Mouse (Mus musculus) lung, embryonic 16.5 days (tissue): Measurements from ENCODE around the gene Trpd52l3. TPM values are rescaled to one million over a fixed set of nuclear protein-coding genes. Genes with fewer than 3 reads are reported as not detected.

Source experiments
- ATAC-seq: fragments of 200-750 bp; cut with Nextera tagmentation; 2 replicates; pipeline ENCODE4 v1.8.0; 2017; ENCODE audit warnings: low read depth, mild to moderate bottlenecking, moderate library complexity
- H3K27ac ChIP-seq: fragments of 300-500 bp; sonication (generic); 2 replicates; pipeline ENCODE4 v1.5.1; 2014; ENCODE audit warnings: mild to moderate bottlenecking, control low read depth, low read length
- H3K27me3 ChIP-seq: fragments of 300-500 bp; sonication (generic); 2 replicates; pipeline ENCODE4 v1.6.1; 2014; ENCODE audit warnings: low read depth, low read length, mixed read lengths; ENCODE audit not compliant: control insufficient read depth, insufficient read depth
- H3K36me3 ChIP-seq: fragments of 300-500 bp; sonication (generic); 2 replicates; pipeline ENCODE4 v1.6.1; 2014; ENCODE audit warnings: low read length; ENCODE audit not compliant: control insufficient read depth, insufficient read depth
- H3K4me1 ChIP-seq: fragments of 300-500 bp; sonication (generic); replicated peaks from 2 replicates; pipeline ENCODE4 v1.6.1; 2014; ENCODE audit warnings: low read length, mixed read lengths; ENCODE audit not compliant: control insufficient read depth, insufficient read depth
- H3K4me2 ChIP-seq: fragments of 300-500 bp; sonication (generic); 2 replicates; pipeline ENCODE4 v1.6.1; 2014; ENCODE audit warnings: low read depth, low read length, control low read depth
- H3K4me3 ChIP-seq: fragments of 300-500 bp; sonication (generic); 2 replicates; pipeline ENCODE4 v1.5.1; 2014; ENCODE audit warnings: mild to moderate bottlenecking, low read length, control low read depth
- H3K9ac ChIP-seq: fragments of 300-500 bp; sonication (generic); 2 replicates; pipeline ENCODE4 v1.6.1; 2014; ENCODE audit warnings: low read length, control low read depth
- H3K9me3 ChIP-seq: fragments of 300-500 bp; sonication (generic); 2 replicates; pipeline ENCODE4 v1.6.1; 2016; ENCODE audit warnings: low read length; ENCODE audit not compliant: control insufficient read depth
- WGBS: fragments of 180-500 bp; shearing (Covaris S2); extraction: QIAGEN DNeasy Blood & Tissue Kit; methylation state at CpG from one replicate; pipeline ENCODE4 v1.1.7; 2014; 5-methylcytosine and 5-hydroxymethylcytosine counted together
- polyA plus RNA-seq: library from polyadenylated mRNA; unstranded; fragments of >200 nt; fragmentation: Nextera tagmentation; extraction: Ambion mirVana; gene quantifications from 2 replicates; pipeline ENCODE4 v1.2.1, GENCODE M21; 2015

Trpd52l3 gene
- polyA plus RNA-seq, 1 experiment from 2014 or later, result not detected

DNA sequence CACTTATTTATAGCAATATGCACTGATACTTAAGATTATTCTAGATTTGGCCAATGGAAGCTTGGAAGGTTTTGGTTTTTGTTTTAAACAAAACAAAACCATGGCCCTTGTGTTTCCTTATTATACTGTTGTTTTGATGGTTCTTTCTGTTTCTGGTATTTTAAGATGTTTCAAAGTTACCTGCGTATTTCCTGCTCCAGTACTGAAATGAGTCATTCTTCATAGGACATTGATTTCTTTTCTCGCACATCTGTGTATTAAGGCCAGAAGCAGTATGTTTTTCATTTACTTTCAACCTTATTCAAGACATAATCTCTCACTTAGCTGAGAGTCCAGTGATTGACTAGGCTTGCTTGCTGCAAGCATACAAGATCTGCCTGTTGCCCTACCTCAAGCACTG is 40.1 kb downstream of the Trpd52l3 start:
- H3K4me2 ChIP-seq, result no peak overlapping the region
- no peak overlapping the region for H3K4me3 ChIP-seq
- H3K27ac ChIP-seq, result no peak overlapping the region
- no peak overlapping the region for H3K9ac ChIP-seq
- no peaks in the 10 kb centered on the region; the same call in 1 of the 2 replicates for H3K9me3 ChIP-seq
- H3K36me3 ChIP-seq, result peaks cover 10% of the 10 kb centered on the region; the same call in 1 of the 2 replicates
- H3K27me3 ChIP-seq, result no peaks in the 10 kb centered on the region
- no peak for ATAC-seq
- H3K4me1 ChIP-seq, result no peaks in the 10 kb centered on the region
- 96% methylated on average over 2 of the region's 2 CpGs for WGBS

DNA sequence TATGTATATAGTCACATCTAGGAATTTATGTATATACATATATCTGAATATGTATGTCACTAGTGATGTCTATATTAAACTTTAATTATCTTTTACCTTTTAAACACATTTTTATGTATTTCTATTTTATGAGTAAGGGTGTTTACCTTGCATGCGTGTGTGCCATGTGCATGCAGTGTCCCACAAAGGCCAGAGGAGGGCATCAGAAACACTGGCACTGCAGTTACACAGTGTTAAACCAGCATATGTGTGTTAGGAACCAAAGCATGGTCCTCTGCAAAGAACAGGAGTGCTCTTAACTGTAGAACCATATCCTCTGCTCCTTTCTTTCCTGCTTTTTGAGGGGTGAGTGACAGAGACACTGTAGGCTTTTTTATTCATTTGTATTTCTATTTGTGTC is 41.0 kb downstream of the Trpd52l3 start:
- no peaks in the 10 kb centered on the region for H3K27me3 ChIP-seq
- no peaks in the 10 kb centered on the region; the same call in 1 of the 2 replicates for H3K9me3 ChIP-seq
- no peak overlapping the region for H3K9ac ChIP-seq
- no peak overlapping the region for H3K4me2 ChIP-seq
- peaks cover 10% of the 10 kb centered on the region; the same call in 1 of the 2 replicates for H3K36me3 ChIP-seq
- no peak for ATAC-seq
- H3K4me3 ChIP-seq, result no peak overlapping the region
- WGBS, result 91% methylated on average over 1 of the region's 1 CpGs
- no peak overlapping the region for H3K27ac ChIP-seq
- H3K4me1 ChIP-seq, result 0 out of 2 replicates have a peak, but pooled peaks cover 3% of the 10 kb centered on the region

DNA sequence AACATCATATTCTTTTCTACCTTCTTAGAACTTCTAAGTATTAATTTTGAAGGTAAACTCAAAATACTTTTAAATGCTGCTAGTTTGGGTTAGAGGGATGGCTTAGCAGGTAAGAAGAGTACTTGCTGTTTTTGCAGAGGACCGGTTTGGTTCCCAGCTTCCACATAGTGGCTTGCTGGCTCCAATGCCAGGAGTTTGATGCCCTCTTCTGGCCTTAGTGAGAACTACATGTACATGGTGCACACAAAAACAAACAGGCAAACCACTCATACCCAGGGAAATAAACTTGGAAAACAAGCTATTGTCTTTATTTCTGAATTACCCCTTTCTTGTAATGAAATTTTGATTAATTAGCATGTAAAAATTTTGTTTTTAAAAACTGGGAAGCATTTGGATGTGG is 42.3 kb downstream of the Trpd52l3 start:
- no peak for ATAC-seq
- Histone ChIP-seq H3K27me3 (no peaks in the 10 kb centered on the region), H3K9me3 (no peaks in the 10 kb centered on the region; the same call in 1 of the 2 replicates), H3K4me2 (no peak overlapping the region), H3K36me3 (peaks cover 10% of the 10 kb centered on the region; the same call in 1 of the 2 replicates), H3K9ac (no peak overlapping the region), H3K27ac (no peak overlapping the region), H3K4me3 (no peak overlapping the region), H3K4me1 (0 out of 2 replicates have a peak, but pooled peaks cover 3% of the 10 kb centered on the region)
- 57% methylated on average over 1 of the region's 1 CpGs for WGBS

DNA sequence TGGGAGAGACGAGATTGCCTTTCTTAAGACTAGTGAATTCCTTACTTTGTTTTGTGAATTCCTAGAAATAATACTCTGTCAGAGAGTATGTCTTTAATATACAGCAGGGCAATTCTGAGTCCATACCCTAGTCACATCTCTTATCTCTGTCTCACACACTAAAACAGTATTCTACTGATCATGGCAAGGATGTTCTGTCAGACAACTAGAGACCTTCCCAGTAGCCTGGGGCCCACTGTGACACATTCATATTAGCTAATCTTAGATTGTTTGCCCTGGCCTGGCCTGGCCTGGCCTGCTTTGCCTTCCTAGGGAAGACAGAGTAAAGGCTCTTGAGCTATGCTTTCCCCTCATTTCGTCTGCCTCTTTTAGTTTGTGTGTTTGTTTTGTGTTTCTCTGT is 47.0 kb downstream of the Trpd52l3 start:
- H3K27ac ChIP-seq, result no peak overlapping the region
- ATAC-seq, result no peak
- H3K4me1 ChIP-seq, result 0 out of 2 replicates have a peak, but pooled peaks cover 3% of the 10 kb centered on the region
- no peak overlapping the region for H3K4me2 ChIP-seq
- WGBS, result 78% methylated on average over 2 of the region's 2 CpGs
- peaks cover 12% of the 10 kb centered on the region; the same call in 1 of the 2 replicates for H3K36me3 ChIP-seq
- H3K27me3 ChIP-seq, result no peaks in the 10 kb centered on the region
- no peaks in the 10 kb centered on the region; the same call in 1 of the 2 replicates for H3K9me3 ChIP-seq
- no peak overlapping the region for H3K4me3 ChIP-seq
- H3K9ac ChIP-seq, result no peak overlapping the region

DNA sequence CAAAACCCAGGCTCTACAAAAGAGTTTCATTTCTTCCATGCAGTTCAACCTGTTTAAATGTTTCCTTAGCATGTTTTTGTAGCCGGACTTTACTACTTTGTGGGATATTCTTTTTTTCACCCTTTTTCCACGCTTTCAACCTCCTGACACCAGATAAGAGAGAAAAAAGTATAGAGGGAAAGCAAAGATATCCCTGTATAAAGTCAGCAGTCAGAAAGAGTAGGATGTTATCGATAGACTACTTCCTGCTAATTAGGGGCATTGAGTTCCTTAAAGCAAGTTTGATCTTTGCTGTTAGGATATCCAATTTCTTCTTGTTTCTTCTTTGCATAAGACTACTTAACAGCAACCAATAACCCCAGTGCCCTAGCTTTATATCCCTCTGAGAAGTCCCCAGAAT is 47.9 kb downstream of the Trpd52l3 start:
- no peak overlapping the region for H3K4me3 ChIP-seq
- no peaks in the 10 kb centered on the region for H3K9me3 ChIP-seq
- 80% methylated on average over 3 of the region's 3 CpGs for WGBS
- no peak overlapping the region for H3K27ac ChIP-seq
- H3K4me1 ChIP-seq, result 0 out of 2 replicates have a peak, but pooled peaks cover 3% of the 10 kb centered on the region
- no peak overlapping the region for H3K4me2 ChIP-seq
- no peak for ATAC-seq
- no peak overlapping the region for H3K9ac ChIP-seq
- no peaks in the 10 kb centered on the region for H3K27me3 ChIP-seq
- peaks cover 11% of the 10 kb centered on the region for H3K36me3 ChIP-seq

DNA sequence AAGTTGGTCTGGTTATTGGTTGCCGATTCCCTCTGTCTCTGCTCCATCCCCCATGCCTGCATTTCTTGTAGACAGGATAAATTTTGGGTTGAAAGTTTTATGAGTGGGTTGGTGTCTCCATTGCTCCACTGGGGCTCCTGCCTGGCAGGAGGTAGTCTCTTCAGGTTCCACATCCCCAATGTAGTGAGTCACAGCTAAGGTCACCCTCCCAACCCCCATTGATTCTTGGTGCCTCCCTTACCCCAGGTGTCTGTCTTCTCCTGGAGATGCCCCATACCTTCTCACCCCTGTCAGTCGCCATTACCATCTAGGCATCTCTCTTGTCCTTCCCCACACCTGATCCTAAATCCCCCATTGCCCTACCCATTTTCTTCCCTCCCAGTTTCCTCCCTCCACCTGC is 50.6 kb downstream of the Trpd52l3 start:
- H3K36me3 ChIP-seq, result peaks cover 5% of the 10 kb centered on the region
- 100% methylated on average over 2 of the region's 2 CpGs for WGBS
- H3K4me2 ChIP-seq, result no peak overlapping the region
- no peak overlapping the region for H3K4me3 ChIP-seq
- no peak overlapping the region for H3K9ac ChIP-seq
- no peaks in the 10 kb centered on the region for H3K27me3 ChIP-seq
- no peak for ATAC-seq
- no peaks in the 10 kb centered on the region for H3K9me3 ChIP-seq
- H3K27ac ChIP-seq, result no peak overlapping the region
- 0 out of 2 replicates have a peak, but pooled peaks cover 2% of the 10 kb centered on the region for H3K4me1 ChIP-seq

Other genes with a start within 250 kb of the Trpd52l3 start
- 3.8 and 4.1 TPM in 2 replicates for gene 9930021J03Rik, start 197.8 kb upstream of the Trpd52l3 start, polyA plus RNA-seq
- 13.7 TPM in 2 replicates for gene Ranbp6, start 190.8 kb upstream of the Trpd52l3 start, polyA plus RNA-seq
- gene Il33, start 78.7 kb upstream of the Trpd52l3 start, polyA plus RNA-seq, result 9.1 and 11.4 TPM in 2 replicates
- 60.2 and 64.8 TPM in 2 replicates for gene Uhrf2, start 26.7 kb downstream of the Trpd52l3 start, polyA plus RNA-seq
- gene Gldc, start 171.6 kb downstream of the Trpd52l3 start, polyA plus RNA-seq, result 0.60 and 0.73 TPM in 2 replicates
- gene Mbl2, start 229.2 kb downstream of the Trpd52l3 start, polyA plus RNA-seq, result not detected in 2 replicates